Mouse (Mus musculus) heart, postnatal 36 days (tissue): Measurements from ENCODE around the gene Dbnl. TPM values are rescaled to one million over a fixed set of nuclear protein-coding genes. Genes with fewer than 3 reads are reported as not detected.
"Not testable (repeated sequence)": the region's sequence is repeated elsewhere in the genome, so short reads cannot be mapped to it uniquely, and the experiment has no call there.

ENCODE experiments used
- DNase-seq, 2 experiments: peaks; one replicate each; pipeline ENCODE4 v3.0.0; 2021 to 2022
- intact Hi-C: fragments of 180-260 bp; cut with DNase I; formaldehyde crosslinking; loops from one replicate; pipeline ENCODE4 v1.15.1; 2025
- total RNA-seq, 2 experiments: library from RNA; stranded (reverse); gene quantifications; 2 replicates each; pipeline ENCODE4 v1.2.3; 2021

The Dbnl gene
- total RNA-seq, 2 experiments from 2014 or later, result 27.5 to 30.3 TPM

DNA sequence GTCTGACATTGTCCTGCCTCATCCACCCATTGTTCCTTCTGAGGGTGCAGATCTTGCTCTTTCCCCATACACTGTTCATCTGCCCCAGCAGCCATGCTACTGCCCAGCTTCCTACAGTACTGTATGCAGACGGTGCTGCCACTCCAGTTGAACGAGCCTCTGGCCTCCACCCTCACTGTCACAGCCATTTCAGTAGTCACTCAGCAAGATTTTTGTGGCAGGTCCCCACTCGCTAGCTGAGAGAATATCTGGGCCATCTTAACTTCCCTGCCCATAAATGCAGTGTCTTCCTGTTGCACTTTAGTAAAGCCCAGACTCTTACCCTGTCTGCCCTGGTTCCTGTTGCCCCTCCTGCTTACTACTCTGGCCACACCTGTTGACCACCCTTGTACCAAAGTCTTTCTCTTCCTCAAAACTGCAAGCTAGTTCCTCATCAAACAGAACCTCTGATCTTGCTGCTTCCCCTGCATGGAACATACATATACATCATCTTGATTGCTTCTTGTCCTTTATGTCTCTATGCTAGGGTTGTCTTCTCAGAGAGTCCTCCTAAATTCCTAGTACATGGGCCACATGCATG lies 1.6 kb downstream of the Dbnl start:
- DNase-seq, result no peak

DNA sequence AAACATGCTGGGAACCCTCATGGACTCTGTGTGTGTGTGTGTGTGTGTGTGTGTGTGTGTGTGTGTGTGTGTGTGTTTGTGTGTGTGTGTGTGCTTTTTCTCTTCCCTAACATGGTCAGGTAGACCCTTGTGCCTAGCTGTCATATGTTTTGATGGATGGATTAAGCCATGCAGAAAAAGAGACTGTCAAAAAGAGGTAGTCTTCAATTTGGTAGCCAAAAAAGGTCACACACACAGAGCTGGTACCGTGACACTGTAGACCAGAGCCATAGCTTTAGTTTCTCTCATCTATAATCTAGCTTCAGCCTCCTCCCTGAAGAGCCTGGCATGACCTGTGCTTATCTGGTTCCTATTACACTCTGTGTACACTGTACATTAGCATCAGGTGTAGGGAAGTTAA lies 2.1 kb downstream of the Dbnl start:
- intact Hi-C loops, result no loop called here
- no peak for DNase-seq

More for the DNA sequence above, 1.6 kb downstream of the Dbnl start:
- intact Hi-C loops, result loop anchor here (2.0 to 5.0 kb wide), 4 partner anchors 47 to 89 kb away; partner anchors contain the start of genes Pold2 and Polm

- intact Hi-C loops, result no loop called here
Measured at GRCm38 (mm10) chr11:5795290-5795689, 7.0 kb downstream of the Dbnl start.

GRCm38 (mm10) chr11:5795706-5796105 lies 7.4 kb downstream of the Dbnl start:
- intact Hi-C loops, result no loop called here
- DNase-seq, result peak; percentile 38 to 56

More at GRCm38 (mm10) chr11:5795290-5795689, 7.0 kb downstream of the Dbnl start:
- no peak for DNase-seq

- DNase-seq, result no peak
- intact Hi-C loops, result no loop called here
Measured at GRCm38 (mm10) chr11:5796939-5797338, 8.7 kb downstream of the Dbnl start.

GRCm38 (mm10) chr11:5797371-5797770 lies 9.1 kb downstream of the Dbnl start:
- DNase-seq, result no peak
- intact Hi-C loops, result no loop called here

DNA sequence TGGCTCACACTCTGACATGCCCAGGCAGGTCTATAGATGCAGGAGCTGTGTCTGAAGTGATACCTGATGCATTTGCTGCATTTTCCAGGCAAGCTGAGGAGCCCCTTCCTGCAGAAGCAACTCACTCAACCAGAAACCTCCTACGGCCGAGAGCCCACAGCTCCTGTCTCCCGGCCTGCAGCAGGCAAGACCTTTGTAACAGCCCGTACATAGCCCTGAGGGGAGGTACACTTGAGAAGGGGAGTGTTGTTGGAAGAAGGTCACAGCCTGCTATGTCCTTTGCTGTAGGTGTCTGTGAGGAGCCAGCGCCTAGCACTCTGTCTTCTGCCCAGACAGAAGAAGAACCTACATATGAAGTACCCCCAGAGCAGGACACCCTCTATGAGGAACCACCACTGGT lies 9.6 kb downstream of the Dbnl start:
- DNase-seq, result no peak
- intact Hi-C loops, result no loop called here

DNA sequence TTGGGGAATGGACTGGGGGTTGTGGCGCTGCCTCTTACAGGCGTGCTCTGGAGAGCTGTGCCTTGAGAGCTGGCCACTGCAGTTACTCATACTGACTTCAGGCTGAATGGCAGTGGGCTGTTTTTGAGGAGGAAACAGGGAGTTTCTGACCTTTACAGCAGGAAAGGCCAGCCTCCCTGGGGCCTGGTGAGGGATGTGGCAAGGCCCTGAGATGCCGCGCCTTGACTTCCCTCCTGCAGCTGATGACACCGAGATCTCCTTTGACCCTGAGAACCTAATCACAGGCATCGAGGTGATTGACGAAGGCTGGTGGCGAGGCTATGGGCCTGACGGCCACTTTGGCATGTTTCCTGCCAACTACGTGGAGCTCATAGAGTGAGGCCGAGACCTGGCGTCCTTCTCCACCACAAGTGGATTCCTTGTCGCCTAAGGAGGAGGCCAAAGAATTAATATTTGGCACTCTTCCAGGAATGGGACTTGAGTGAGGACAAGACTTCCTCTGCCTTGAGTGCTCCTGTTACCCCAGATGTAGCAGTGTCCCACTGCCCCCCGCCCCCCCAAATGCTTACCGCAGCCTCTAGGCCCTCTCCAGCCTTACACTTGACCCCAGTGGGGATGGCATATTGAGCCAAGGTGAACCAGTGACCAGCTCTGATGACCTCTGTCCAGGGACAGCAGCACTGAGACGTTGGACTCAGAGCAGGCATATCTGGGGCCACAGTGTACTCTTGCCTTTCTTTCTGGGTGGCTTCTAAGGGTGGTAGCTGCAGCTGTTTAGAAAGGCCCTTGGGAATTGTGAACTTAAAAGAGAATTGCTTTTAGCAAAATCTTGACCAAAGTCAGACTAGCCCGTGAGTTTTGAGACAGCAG lies 11.6 kb downstream of the Dbnl start:
- peak in 1 of 2 experiments; percentile 14 for DNase-seq
- intact Hi-C loops, result no loop called here

DNA sequence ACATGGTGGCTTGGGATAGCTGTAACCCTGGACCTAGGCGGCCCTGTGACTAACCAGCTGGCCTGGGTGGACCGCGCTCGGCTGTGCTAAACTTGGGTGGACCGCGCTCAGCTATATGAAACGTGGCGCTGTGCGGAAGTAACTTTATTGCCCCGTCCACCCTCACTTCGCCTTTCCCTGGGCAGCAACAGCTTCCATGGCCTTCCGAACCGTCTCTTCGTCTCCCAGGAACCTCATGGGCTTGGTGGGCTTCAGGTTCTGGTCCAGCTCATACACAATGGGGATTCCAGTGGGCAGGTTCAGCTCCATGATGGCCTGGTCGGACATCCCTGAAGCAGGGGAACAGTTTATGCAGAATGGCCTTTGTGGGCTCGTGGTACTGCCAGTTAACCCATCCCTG lies 13.2 kb downstream of the Dbnl start:
- peak in 1 of 2 experiments; percentile 12 for DNase-seq

DNA sequence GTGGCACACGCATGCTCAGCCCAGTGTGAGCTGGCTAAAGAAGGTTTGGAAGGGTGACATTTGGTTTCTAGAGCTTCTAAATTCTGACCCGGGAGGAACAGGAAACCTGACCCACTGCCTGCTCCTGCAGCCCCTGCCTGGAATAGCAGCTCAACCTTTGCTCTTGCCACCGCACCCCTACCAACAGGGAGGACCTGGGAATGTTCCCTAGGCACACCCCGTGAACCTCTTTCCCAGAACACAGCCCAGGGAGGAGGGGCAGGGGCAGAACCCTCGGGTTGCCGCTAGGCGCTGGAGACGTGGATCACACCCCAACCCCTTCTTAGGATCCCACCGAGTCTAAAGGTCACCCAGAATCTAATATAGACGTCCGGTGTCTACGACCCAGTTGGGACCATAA lies 13.7 kb downstream of the Dbnl start:
- intact Hi-C loops, result no loop called here
- DNase-seq, result peak; percentile 18 to 43

More for the DNA sequence above, 13.2 kb downstream of the Dbnl start:
- intact Hi-C loops, result no loop called here

GRCm38 (mm10) chr11:5802457-5803217 lies 14.3 kb downstream of the Dbnl start:
- intact Hi-C loops, result no loop called here
- DNase-seq, result no peak

DNA sequence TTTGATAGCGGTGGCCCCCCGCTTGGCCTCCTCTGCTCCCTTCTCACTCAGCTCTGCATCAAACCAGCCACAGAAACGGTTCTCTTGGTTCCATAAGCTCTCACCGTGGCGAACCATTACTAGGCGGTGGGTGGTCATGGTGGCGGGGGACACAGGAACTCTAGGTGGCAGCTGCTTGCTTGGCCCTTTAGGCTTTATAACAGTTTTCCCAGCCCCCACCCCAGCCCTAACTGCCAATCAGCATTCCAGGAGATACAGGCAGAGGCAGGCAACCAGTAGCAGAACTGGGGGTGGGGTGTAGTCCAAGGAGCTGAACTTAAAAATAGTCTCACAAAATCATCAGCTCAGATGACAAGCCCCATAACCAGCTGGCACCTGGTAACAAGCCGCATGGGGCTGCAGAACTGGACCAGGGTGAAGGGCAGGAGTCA lies 15.3 kb downstream of the Dbnl start, which contains the start of gene Pgam2:
Gene Pgam2, minus strand, starts transcription at position 183 of the 431 bp plus-strand sequence.
- DNase-seq, result peak; percentile 44 to 54
- intact Hi-C loops, result no loop called here

- no peak for DNase-seq
- intact Hi-C loops, result no loop called here
Measured at GRCm38 (mm10) chr11:5804174-5804573, 15.9 kb downstream of the Dbnl start.

DNA sequence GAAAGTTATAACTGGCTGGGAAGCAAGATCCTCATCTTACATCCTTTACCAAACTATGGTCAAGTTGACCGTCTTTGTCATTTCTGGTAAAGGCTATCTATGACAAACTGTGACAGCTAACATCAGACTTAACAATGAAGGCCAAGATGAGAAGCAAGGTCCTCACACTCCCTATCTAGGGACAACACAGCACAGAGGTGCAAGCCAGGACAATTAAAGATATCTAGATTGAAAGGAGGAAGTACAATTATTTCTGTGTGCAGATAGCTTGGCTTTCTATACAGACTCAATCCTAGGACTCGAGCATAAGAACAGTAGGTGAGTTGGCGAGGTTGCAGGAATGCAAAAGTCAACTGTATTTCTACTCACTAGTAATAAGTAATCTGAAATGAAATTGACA lies 17.4 kb downstream of the Dbnl start:
- intact Hi-C loops, result no loop called here
- DNase-seq, result no peak

GRCm38 (mm10) chr11:5807956-5808355 lies 19.7 kb downstream of the Dbnl start:
- no peak for DNase-seq
- intact Hi-C loops, result no loop called here

DNA sequence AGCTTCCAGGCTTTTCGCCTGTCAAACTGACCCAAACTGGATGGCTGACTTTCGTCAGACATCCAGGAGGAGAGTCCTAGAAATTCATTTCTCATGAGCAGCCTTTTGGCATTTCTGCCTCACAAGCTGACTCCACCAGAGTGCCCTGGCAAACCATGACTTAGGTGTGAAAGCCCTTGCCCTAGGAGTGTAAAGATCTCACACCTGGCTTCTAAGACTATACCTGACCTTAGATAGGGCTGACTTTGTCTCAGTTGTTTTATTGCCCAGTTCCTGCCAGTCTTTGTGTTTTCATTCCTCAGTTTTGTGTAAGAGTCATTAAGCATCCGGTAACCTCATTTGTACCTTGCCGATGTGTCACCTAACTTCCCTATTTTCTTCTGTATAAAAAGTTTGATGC lies 21.2 kb downstream of the Dbnl start:
- intact Hi-C loops, DNase-seq: not testable (repeated sequence)

GRCm38 (mm10) chr11:5813381-5813780 lies 25.1 kb downstream of the Dbnl start:
- DNase-seq, result no peak
- intact Hi-C loops, result no loop called here

GRCm38 (mm10) chr11:5819223-5819622 lies 30.9 kb downstream of the Dbnl start:
- no peak for DNase-seq
- intact Hi-C loops, result no loop called here

- DNase-seq, result no peak
- intact Hi-C loops, result no loop called here
Measured at GRCm38 (mm10) chr11:5825432-5825831, 37.1 kb downstream of the Dbnl start.

DNA sequence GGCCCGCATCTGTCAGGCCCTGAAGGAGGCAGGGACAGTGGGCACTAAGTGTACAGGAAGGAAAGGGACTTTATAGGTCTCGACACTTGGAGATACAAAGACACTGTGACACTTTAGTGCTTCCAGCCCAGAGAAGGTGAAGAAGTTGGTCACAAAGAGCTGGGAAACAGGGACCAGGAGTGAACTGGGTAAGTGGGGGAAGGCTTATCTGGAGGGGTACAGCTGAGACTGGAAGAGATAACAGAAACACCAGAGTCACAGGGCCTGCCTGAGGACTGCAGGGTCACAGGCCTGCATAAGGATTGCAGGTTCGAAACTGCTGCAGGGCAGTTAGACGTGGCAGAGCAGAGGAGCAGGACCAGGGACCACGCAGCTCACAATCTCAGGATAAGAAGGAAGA lies 39.6 kb downstream of the Dbnl start:
- DNase-seq, result no peak
- intact Hi-C loops, result no loop called here
